Mouse (Mus musculus): ENCODE results near the gene Smim13. TPM values are rescaled to one million over a fixed set of nuclear protein-coding genes. Genes with fewer than 3 reads are reported as not detected.
"Not testable (repeated sequence)": the region's sequence is repeated elsewhere in the genome, so short reads cannot be mapped to it uniquely, and the experiment has no call there.

Gene Smim13
- 9.0 and 10.4 TPM in 2 replicates for polyA plus RNA-seq (2012; rRNA removed)

GRCm38 (mm10) chr13:41249538-41250317 lies at the start of gene Smim13:
TSS of gene Smim13 (plus strand) at chr13:41249844.
- peak; percentile 79 for DNase-seq (ENCODE audit: low spot score)

GRCm38 (mm10) chr13:41200861-41201260 lies 48.8 kb upstream of the Smim13 start:
- DNase-seq (ENCODE audit: low spot score): no peak

- DNase-seq (ENCODE audit: low spot score): no peak
Measured at GRCm38 (mm10) chr13:41203289-41203688, 46.4 kb upstream of the Smim13 start.

- DNase-seq (ENCODE audit: low spot score): no peak
Measured at GRCm38 (mm10) chr13:41203691-41204090, 46.0 kb upstream of the Smim13 start.

- DNase-seq (ENCODE audit: low spot score): not testable (repeated sequence)
Measured at GRCm38 (mm10) chr13:41205568-41205967, 44.1 kb upstream of the Smim13 start.

GRCm38 (mm10) chr13:41206241-41206640 lies 43.4 kb upstream of the Smim13 start:
- DNase-seq (ENCODE audit: low spot score): no peak

DNA sequence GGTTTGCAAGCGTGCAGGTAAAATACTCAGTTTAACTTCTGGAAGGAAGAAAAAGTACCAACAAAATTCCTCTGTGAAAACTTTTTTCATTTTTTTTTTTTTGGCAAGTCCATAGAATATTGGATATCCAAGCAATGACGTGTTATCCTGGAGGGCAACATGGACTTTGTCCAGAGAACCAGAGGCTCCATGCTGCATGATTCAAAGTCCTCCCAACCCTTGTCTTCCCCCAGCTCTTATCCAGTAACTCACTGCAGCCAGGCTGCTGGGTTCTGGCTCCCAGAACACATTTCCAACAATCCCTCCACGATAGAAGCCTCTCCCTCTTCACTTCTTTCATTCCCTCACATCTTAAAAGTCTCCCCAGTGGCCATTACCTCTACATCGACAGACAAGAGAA lies 38.4 kb upstream of the Smim13 start:
- DNase-seq (ENCODE audit: low spot score): no peak

DNA sequence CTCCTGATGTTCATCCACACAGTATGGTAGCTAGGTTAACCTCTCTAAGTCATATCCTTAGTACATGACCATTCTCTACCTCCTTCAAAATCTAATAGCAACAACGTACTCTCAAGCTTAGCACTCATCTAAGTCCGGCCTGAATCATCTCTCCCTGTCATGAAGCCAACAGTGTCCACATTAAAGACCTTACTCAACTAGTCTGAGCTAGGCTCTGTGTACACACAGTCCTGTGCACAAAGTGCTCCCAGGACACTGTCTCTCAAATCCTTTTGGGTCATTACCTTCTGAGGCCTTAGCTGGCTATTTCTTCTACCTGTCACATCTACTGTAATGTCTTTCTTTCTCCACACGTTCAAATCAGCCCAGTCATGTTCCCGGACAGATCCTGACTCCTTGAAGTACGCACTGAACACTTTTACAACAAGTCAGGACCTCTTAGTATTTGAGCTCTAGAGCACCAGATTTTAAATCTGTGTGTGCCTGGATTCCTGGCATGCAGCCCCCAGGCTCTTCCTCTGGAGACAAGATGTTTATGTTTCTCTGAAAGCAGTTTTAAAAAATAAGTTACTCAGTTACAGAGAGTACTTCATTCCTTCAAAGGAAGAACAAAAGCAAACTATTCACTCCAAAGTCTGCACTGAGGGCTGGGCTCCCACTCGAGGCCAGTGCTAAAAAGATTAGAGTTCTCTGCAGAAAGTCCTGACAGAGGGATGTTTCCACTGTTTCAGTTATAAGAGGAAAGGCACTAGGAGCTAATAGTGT lies 36.9 kb upstream of the Smim13 start:
- no peak for DNase-seq (ENCODE audit: low spot score)

DNA sequence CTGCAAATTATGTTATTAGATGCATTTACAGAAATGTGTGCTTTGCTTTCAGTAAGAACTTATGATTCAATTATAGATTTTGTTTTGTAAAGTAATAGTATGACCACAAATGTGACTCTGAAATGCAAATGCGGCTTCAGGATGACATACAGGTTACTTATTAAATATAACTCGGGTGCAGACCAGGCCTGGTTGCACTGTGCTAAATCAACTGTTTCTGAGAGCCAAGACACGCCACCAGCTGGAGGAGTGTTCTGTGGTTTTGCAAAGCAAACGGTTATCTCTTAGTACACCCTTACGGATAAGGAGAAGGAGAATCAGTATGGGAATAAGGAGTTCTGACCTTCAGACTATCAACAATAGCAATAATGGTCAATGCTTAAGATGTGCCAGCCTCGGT lies 34.0 kb upstream of the Smim13 start:
- no peak for DNase-seq (ENCODE audit: low spot score)

GRCm38 (mm10) chr13:41216236-41216635 lies 33.4 kb upstream of the Smim13 start:
- DNase-seq (ENCODE audit: low spot score): no peak

- DNase-seq (ENCODE audit: low spot score): no peak
Measured at GRCm38 (mm10) chr13:41219056-41219455, 30.6 kb upstream of the Smim13 start.

DNA sequence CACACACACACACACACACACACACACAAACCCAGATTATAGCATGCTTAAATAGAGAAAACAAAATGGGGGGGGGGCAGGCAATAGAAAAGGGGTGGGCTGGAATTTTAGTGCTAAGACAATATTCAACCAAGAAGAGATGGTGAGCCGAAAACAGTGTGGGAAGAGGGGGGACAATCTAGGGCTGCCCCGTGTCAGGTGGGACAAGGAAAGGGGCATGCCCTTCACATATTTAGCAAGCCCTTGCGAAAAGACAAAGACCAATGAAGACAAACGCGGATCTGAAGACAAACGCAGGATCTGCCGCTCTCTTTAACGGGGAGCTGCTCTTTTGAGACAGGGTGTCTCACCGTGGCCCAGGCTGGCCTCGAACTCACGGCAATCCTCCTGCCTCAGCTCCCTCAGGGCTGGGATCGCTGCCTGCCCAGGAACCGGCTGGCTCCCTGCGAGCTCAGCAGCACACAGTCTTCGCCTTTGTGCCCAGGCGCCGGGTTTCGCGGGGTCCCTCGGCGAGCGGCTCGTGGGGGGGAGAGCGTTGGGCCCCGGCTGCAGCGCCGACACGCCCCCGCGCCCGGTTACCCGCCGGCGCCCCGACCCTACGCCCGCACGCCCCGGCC lies 29.8 kb upstream of the Smim13 start:
- no peak for DNase-seq (ENCODE audit: low spot score)

- peak; percentile 51 for DNase-seq (ENCODE audit: low spot score)
Measured at GRCm38 (mm10) chr13:41220304-41220834, 29.3 kb upstream of the Smim13 start, which contains the start of gene Elovl2. TSS of gene Elovl2 (minus strand) at chr13:41220405.

DNA sequence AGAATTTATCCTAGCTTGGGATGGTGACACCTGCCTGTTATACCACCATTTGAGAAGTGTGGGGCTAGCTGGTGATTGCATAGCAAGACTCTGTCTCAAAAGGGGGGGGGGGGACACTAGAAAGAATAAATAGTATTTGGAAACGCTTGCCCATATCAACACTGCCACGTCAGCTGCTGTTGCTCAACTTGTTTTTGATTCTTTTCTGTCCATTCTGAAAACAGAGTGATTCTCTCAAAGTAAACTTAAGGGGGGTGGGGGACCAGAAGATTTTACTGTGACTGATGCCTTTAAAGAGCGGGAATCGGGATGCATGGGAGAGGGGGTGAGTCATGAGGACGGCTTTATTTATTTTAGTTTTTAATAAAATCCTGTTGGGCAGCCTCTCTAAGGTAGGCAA lies 23.1 kb upstream of the Smim13 start:
- no peak for DNase-seq (ENCODE audit: low spot score)

DNA sequence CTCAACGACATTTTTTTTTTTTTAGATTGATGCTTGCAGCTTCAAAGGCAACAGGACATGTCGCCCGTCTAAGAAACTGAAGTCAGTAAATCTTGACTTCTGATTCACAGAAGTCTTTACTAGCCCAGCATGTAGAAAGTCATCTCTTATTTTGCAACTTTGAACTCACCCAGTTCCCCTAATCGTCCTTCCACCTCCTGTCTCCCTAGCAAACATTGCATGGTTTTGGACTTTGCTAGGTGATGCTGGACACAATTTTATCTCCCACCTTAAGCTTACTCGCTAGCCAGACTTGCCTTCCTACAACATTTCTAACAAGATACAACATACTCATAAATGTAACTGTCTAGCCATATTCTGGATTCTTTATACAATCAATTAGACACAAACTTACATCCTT lies 21.6 kb upstream of the Smim13 start:
- no peak for DNase-seq (ENCODE audit: low spot score)

DNA sequence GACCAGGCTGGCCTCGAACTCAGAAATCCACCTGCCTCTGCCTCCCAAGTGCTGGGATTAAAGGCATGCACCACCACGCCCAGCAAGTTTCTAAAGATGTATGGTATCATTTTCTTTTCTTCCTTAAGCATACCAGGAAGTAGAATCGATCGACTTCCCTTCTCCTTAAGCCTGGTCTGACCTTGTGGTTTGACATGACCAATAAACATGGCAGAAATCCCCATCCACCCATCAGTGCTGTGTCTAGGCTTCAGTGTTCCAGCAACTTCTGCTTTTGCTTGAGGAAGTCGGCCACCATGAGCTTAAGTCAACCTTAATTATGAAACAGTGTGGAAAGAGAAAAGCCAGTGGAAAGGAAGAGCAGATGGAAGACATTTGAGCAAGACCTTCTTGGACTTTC lies 19.4 kb upstream of the Smim13 start:
- no peak for DNase-seq (ENCODE audit: low spot score)

GRCm38 (mm10) chr13:41231389-41231983 lies 18.2 kb upstream of the Smim13 start:
- no peak for DNase-seq (ENCODE audit: low spot score)

- DNase-seq (ENCODE audit: low spot score): no peak
Measured at GRCm38 (mm10) chr13:41232209-41232608, 17.4 kb upstream of the Smim13 start.

GRCm38 (mm10) chr13:41233241-41233640 lies 16.4 kb upstream of the Smim13 start:
- DNase-seq (ENCODE audit: low spot score): no peak

- no peak for DNase-seq (ENCODE audit: low spot score)
Measured at GRCm38 (mm10) chr13:41235181-41235580, 14.5 kb upstream of the Smim13 start.

DNA sequence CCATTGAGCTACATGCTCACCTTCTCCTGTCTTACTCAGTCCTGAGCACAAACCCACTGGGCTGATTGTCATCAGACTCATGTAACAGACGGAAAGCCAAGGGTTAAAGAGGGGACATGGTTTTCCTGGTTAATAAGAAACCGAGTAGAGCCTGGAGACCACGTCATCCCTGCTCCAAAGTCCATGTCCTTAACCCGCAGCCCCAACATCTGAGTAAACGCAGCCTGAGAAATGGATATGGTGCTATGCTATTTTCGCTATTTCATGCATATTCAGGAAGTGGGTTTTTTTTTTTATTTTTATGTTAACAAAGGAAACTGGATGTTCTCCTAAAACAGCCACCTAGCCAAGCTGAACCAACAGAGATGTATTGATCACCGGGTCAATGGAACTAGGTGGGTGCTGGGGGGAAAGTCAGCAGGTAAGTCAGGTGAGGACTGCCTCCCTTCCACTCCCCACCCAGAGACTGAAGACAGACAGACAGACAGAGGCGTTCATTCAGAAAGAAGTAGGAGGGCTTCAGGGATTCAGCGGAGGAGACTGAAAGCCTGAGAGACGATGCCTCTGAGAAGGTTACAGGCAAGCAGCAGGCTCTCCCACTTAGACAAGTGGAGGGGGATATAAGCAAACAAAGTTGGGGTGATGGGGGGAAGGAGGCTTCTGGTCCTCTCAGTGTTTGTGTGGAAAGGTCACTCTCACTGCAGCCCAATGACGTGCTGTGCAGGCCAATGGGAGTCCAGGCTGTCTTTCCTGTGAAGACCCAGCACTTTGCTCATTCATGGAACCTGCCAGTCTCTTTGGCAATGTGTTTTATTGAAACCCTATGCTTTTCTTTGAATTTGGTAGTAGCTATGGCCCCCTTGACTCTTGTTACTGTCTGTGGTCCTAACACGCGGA lies 13.6 kb upstream of the Smim13 start:
- no peak for DNase-seq (ENCODE audit: low spot score)
